Mouse (Mus musculus) c-Kit-positive CD71-positive TER-119-positive erythroid progenitor cells, embryonic 14.5 days (primary cell): ENCODE data around the gene Foxn1.
A peak's percentile ranks its signal among the peaks of the same experiment; 100 is the strongest.

ENCODE experiments used
- DNase-seq: peaks from one replicate; pipeline ENCODE4 v3.0.0-alpha.2; 2013; ENCODE audit warnings: low spot score

Gene Foxn1

DNA sequence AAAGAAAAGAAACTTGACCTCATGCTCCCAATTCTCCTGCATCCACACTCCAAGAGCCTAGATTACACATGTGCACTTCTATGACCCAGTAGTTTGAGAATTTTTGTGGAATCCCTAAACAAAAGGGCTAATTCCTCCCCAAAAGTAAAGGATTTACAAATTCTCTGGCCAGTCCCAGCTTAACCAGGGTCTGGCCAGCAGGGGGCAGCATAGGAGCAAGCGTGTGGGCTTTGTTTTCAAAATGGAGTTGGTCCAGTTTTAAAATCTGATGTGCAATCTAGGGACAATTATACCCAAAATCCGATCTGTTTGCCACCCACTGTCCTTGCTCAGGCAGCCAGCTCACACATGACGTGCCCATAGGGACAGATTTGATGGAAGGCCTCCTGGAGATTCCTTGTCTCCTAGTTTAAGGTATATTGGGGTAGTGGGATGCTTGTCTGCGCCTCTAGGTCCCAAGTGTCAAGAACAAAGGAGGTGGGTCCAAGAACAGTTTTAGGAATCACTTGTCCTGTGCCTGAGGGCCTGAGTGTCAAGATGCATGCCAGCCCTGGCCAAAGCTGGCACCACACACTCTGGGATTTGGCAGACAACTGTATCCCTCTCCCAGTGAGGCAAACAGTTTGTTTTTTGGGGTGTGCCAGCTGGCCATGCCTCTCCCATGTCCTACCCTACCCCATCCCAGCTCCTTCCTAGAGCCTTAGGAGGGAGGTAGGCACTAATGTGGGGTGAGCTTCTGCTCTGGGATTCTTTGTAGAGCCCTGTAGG is 30.7 kb downstream of the Foxn1 start:
- peak; percentile 55 for DNase-seq

DNA sequence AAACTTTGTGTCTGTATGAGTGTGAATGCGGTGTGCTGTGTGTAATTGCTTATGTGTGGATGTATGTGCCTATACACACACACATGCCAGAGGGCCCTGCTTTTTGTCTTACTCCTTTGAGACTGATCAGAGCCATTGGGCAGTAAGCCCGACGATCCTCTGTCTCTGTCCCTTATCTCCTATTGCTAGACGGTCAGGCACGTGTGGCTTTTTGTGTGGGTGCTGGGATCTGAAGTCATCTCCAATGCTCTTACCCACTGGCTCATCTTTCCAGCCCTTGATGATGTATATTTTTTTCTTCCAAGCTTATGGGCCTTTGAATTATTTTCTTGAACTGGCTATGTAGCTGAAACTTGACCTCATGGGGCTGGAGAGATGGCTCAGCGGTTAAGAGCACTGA is 31.5 kb downstream of the Foxn1 start:
- no peak for DNase-seq

DNA sequence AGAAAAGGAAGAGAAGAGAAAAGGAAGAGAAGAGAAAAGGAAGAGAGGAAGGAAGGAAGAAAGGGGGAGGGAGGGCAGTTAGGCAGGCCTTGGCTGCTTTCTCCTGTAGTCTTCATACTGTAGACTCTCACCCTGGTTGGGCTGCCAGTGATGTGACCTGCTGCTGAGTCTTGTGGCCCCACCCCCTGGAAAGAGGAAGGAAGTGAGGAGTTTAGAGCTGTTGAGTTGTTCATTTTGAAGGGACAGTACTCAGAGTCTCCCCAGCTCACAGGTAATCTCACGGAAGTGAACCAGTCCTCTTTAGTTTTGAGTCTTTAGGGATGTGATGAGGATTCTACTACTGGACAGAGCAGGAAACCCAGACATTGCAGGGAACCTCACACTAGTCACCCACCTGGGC is 33.3 kb downstream of the Foxn1 start:
- DNase-seq: no peak

DNA sequence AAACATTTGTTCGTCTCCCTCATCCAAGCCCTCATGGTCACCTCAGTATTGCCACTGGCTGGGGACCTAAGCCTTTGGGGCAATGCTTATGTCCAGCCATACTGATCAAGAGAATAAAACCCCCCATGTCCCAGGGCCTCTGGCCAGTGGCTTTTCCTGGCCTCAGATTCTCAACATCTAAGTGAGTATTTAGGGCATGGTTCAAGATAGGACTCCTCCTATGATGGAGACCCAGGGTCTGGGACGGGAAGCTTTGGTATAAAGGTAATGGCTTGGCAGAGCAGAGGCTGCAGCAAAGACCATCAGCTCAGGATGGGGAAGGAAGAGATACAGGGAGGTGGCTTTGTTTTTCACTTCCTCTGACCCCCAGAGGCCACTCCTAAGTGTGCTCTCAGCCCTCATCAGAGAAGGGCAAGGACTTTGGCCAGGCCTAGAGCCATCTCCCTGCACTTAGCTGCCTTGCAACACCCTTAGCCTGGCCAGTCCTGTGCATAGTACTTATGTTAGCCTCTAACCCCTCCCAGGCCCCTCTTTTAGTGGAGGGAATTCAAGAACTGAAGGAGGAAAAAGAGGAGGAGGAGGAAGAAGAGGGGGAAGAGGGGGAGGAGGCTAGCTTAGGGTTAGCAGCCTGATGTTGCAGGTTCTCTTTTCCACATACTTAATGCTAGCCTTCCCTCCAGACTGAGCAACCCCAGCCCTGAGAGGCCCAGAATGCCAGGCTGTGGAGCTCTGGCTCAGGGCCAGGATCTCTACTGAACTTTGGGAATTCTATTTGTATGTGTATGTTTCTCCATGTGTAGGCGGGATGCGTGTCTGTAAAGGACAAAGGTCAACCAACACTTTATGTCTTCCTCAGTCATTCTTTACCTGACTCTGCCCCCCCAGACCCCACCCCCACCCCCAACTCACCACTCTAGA is 36.7 kb downstream of the Foxn1 start:
- DNase-seq: no peak

DNA sequence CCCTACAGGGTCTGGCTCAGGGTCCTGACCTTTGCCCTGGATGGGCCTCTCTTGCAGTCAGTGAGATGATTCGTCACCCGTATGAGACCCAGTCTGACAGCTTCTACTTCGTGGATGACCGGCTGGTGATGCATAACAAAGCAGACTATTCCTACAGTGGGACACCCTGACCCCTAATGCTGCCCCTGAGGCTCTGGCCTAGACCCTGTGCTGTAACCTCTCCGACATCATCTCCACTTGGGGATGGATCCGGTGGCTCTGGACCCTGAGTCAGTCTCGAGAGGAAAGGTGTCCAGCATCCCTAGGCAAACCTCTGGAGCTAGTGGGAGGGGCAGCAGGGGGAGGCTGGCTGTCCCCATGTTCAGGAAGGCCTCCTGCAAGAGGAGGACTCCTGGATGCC is 37.9 kb downstream of the Foxn1 start:
- DNase-seq: no peak

DNA sequence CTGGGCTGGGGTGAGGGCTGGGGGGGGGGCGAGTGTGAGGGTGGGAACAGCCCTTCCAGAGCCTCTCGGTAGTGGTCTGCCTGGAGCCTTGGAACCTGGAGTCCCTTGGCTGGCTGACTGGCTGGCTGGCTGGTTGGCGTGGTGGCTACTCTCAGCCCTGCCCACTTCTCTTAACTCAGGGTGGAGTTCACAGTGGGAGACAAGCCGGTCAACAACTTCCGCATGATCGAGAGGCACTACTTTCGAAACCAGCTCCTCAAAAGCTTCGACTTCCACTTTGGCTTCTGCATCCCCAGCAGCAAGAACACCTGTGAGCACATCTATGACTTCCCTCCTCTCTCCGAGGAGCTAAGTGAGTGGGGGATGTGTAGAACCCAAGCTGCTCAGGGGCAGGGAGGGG is 38.5 kb downstream of the Foxn1 start:
- DNase-seq: no peak

DNA sequence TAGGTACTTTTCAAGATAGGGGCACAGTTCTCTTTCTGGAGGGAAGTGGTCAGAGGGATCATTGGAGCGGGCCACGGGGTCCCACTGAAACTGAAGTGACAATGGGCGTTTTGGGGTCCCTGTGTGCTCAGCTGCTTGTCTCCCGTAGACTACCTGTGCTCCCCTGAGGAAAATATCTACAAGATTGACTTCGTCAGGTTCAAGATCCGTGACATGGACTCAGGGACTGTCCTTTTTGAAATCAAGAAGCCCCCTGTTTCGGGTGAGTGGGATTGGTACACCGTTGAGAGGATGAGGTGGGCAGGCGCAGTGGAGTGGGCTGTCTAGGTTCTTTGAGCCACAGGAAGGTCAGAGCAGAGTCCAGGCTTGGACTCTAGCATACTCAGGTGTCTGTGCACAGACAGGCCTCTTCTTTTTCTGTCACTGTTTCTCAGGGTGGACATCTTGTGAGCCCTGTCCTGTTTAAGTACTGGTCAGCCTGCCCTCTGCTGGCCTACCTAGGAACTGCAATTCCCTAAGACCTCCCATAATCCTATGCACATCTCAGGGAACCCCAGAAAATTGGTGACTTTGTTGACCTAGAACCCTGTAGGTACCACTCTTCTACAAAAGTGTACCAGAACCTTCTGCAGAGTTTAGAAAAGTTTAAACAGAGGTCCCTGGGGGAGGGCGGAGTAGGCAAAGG is 39.1 kb downstream of the Foxn1 start:
- DNase-seq: peak; percentile 85

DNA sequence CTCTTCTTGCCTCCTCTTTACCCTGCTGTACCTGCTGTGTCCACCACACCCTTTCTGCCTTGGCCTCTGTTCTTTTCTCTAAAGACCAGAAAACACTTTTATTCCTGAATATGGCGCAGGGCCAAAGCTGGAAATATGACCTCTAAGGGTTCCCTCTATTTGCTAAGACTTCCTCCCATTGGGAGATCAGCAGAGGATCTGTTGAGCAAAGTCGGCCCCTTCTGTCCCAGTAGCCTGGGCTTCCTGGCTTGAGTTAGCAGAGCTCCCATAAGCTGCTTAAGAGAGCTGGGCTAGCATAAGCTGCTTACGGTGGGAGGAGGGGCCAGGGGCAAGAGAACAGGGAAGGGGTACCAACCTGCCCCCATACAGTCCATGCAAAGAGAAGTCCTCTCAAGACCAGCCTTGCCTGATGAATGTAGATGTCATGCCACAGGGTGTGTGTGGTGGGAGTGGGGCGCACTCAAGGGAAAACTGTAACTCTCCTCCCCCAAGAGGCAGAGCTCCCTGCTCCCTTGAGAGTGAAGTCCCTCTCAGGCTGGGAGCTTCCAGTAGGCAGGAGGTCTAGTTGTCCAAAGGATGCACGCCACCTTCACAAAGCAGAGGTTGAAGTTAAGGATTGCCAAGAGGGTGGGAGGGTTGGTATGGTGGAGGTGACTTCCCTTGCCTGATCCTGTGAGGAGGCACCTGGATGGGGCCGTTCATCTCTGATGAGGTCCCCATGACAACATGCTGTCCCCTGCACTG is 39.9 kb downstream of the Foxn1 start:
- no peak for DNase-seq

DNA sequence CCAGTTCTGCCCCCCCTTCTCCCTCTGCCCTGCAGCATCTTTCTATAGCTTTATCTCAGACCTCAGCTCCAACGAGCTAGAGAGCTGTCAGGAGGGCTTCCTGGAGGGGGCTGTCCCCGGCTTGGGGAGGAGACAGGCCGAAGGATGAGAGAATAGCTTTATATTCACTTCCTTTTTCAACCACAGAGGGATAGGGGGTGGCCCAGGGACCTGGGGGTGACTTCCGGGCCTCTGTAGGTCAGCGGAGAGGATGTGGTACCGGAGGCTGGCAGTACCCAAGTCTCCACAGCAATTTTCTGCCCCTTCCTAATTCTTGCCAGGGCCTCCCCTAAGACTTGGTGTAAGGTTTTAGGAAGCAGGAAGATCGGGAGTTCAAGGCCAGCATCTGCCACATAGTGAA is 40.6 kb downstream of the Foxn1 start:
- DNase-seq: no peak

DNA sequence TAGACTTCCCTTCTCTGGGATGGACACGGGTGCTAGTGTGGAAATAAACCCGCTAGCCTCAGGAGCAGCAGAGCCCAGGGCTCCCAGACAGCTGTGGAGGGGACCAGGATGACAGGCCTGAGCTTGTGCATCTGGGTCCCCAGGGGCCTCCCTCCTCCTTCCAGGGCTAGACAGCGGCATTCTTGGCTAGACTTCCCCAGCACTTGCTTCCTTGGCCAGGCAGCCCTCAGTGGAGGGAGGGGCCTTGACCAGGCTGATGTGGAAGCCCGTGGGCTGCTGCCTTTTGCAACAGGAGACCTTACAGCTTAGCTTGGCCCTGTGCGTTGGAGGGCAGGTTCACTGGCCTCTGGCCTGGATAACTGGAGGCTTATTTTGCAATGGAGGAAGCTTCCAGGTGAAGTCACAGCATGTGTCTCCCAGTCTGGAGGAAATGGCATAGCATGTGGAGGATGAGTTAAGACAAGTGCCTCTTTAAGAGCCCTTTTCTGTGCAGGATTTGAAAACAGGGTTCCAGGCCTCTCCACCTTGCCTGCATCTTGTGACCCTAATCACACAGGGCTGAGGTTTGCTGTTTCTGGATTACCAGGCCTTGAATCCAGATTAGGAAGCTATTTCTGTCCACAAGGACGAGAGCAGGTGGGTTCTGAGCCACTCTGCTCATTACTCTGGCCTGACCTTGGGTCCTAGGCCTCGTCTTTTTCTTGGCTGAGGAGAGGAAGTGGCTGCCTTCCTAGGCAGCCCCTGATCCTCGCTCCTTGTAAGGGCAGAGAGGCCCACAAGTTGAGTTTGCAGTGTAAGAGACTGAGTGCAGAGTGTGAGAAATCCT is 41.3 kb downstream of the Foxn1 start:
- DNase-seq: no peak

DNA sequence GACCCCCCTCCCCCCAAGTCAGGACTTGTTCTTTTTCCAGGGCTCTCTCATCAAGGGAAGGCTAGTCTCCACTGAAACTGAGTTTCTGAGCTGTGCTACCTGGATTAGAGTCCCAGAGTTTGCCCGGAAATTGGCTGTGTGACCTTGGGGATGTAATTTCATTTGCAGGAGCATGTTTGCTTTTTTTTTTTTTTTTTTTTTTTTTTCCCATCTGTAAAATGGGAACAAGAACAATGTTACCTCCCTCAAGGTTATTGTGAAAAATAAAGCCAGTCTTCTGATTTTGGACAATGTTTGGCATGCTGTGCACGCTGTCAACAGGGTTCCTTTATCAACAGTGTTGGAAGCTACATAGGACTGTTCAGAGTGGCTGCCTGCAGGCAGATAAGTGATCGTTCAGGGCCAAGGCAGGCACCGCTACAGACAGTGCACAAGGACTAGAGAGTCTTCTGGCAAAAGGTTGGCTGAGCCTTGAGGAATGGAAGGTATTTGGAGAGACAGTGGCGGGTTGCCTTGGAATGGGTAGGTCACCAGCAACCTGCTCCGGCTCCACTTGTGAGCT is 41.9 kb downstream of the Foxn1 start:
- peak; percentile 64 for DNase-seq

DNA sequence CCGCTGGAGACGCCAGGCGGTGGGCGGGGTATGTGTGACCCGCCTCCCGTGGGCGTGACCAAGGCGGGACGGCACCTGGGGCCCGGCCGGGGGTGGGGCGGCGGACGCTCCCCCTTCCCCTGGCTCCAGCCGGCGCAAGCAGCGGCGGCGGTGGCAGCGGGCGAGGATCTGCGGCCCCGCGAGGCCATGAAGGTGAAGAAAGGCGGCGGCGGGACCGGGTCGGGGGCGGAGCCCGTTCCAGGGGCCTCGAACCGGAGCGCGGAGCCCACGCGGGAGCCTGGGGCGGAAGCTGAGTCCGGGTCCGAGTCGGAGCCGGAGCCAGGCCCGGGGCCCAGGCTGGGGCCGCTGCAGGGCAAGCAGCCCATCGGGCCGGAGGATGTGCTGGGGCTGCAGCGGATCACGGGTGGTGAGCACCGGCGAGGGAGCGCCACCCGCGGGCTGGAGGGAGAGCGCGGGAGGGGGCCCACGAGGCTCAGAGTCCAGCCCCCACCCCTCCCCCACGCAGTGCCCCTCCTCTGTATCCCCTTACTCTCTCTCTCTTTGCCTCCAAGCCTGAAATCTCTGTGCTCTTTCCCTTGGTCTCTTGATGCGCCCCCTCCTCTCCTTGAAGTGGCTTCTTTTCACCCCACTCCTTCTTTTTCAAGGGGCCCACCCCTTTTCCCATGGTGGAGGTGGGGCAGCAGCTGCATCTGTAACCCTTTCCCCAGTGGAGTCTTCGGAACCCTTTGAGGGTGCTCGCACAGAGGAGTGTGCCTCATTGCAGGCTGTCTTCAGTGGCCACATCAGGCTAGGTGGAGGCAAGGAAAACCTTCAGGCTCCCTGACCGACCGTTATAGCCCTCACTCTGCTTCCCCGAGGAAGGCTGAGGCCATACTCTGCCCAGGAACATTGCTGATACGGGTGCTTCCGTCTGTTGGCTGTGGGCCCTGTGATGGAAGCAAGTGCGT is 42.7 kb downstream of the Foxn1 start, which contains the start of gene Unc119:
Unc119 (plus strand) TSS at position 102 of the 947 bp plus-strand sequence.
- peak; percentile 65 for DNase-seq

DNA sequence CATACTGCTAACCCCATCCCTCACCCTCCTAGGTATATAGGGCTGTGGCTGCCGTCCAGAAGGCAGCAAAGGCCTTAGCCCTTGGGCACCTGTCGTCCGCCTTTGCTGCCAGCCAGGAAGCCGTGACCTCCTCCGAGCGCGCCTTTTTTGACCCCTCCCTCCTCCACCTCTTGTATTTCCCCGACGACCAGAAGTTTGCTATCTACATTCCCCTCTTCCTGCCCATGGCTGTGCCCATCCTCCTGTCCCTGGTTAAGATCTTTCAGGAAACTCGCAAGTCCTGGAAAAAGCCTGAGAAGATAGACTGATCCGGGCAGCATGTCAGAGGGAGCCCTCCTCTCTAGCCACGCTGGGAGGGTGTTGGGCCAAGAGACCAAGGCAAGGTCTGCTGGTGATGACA is 44.7 kb downstream of the Foxn1 start:
- no peak for DNase-seq

DNA sequence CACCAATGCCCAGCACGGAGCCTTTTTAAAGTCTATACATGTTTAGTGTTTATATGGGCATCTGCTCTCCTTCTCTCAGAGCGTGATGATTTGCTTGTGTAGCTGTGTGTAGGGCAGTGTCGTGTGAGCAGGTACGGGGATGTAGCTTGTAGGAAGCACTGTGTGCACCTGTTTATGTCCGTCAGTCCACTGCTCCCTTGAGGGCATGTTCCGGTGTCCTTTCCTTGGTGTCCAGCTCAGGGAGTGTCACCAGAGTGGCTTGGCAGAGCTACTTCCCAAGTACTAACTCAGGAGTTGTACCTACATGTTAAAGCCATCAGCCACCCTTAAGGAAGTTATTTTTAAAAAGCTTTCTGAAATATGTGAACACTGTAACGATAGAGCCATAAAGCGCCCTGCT is 49.3 kb downstream of the Foxn1 start:
- DNase-seq: no peak

DNA sequence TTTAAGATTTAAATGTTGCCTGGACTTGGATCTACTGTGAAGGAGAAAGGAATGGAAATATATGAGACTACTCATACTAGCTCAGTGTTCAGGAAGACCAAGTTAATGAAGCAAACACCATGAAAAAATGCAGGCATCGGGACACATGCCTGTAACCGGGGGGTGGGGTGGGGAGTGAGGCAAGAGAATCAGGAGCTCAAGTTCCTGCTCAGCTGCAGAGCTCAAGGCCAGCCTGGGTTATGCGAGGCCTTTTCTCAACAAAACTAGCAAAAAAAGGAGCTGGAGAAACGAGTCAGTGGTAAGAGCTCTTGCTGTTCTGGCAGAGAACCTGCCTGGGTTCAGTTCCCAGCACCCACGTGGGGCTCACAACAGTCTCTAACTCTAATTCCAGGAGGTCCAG is 52.4 kb downstream of the Foxn1 start:
- DNase-seq: no peak

DNA sequence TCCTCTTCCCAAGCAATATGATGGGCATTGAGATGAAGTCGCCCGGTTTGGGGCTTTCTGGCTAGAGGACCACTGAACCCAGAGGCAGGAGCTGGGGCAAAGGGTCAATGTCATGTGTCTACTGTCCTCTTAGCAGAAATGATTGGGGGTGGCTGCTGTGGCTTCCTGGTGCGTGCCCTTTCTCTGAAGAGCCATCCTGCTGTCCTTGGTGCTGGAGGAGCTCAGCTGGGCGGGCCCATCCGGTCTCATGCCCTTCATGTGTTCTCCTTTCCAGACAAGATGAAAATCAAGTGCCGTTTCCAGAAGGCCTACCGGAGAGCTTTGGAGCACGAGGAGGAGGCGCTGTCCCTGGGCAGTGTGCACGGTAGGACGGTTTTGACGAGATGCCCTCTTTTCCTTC is 53.7 kb downstream of the Foxn1 start:
- DNase-seq: no peak

DNA sequence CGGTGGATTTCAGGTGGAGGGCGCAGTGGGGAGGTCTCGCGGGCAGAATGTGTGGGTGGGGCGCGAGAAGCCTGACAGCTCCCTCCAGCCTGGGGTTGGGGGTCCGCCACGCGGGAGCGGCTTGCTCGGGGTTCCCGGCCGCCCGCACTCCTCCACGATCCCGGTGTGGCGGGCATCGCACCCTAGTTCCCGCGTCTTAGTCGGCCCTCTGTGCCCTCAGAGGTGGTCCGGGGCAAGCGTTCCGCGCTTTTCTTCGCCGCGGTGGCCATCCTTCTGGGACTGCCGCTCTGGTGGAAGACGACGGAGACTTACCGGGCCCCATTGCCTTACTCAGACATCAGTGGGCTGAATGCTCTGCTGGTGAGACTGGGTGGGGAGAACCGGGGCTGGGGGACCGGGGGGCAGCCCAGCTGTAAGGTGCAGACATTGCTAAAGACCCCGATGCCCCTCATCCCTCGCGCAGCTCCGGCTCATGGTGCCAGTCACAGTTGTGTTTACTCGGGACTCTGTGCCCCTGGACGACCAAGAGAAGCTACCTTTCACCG is 57.8 kb downstream of the Foxn1 start:
- no peak for DNase-seq

DNA sequence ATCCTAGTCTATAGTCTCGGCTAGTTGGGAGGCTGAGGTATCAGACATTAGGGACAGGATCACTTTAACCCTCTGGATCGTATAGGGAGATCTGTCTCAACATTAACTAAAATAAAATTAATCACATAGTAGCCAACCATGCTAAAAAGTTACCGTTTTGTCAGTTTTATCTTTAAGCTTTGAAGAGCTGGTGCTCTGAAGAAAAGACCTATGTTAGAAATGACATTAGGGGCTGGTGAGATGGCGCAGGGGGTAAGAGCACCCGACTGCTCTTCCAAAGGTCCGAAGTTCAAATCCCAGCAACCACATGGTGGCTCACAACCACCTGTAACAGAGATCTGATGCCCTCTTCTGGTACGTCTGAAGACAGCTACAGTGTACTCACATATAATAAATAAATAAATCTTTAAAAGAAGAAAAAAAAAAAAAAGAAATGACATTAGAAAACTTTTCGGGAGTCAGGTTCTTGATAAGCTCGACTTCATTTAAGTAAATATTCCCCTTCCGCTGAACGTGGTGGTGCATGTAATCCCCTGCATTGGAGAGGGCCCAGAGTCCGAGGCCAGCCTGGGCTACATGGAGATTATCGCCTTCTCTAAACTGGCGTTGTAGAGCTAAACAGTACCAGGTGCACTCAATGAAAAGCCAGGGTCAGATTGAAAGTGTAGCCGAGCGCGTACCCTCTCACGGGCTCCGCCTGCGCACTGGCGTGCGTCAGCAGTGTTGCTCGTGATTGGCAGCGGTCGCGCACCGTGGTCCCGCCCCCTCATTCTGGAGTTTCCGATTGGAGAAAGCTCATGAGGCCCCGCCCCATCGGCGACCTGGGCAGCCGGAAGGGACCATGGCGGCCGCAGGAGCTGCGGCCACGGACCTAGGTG is 58.5 kb downstream of the Foxn1 start, which contains the start of gene Pigs:
Pigs (plus strand) TSS at position 782 of the 878 bp plus-strand sequence.
- DNase-seq: peak; percentile 93
